Mouse (Mus musculus): ENCODE results near the gene Hsd11b1.

DNA sequence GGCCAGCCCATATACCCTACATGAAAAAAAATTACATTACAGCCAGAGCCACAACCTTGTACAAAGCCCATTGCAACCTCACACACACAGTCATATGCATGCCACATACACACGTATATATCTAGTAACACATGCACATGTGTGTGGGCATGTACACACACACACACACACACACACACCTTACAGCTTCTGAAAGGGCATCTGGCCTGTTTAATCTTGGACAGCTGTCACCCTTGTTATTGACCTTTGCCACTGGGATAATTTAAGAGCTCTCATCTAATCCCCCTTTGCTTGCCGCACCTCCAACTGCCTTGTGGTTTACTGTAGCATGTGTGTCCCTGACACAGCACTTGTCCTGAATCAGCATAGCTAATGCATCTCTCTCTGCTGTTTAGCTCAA lies 60.1 kb downstream of the Hsd11b1 start:
- TF ChIP-seq CTCF (IDR thresholded peaks at IDR 0.05): no peak
- no peak for TF ChIP-seq EP300 (IDR thresholded peaks at IDR 0.05)
